Mouse (Mus musculus) neural tube, postnatal 0 days (tissue): Measurements from ENCODE around the gene Zdhhc24. TPM values are rescaled to one million over a fixed set of nuclear protein-coding genes. Genes with fewer than 3 reads are reported as not detected.

Source experiments
- polyA plus RNA-seq: library from polyadenylated mRNA; unstranded; fragments of >200 nt; fragmentation: Nextera tagmentation; extraction: Ambion mirVana; gene quantifications from 2 replicates; pipeline ENCODE4 v1.2.1, GENCODE M21; 2015

Gene Zdhhc24
- 18.3 and 20.1 TPM in 2 replicates for polyA plus RNA-seq

GRCm38 (mm10) chr19:4878405-4879323 lies at the start of gene Zdhhc24:
Gene Zdhhc24 (plus strand): TSS chr19:4878668.

GRCm38 (mm10) chr19:4839149-4839548 lies 39.3 kb upstream of the Zdhhc24 start, which contains the start of the genes Ccs and Ccdc87:
Gene Ccs (minus strand): TSS chr19:4839332.
Gene Ccdc87 (plus strand): TSS chr19:4839366.

GRCm38 (mm10) chr19:4854552-4855469 lies 23.7 kb upstream of the Zdhhc24 start, which contains the start of gene Ctsf:
Gene Ctsf (plus strand): TSS chr19:4855130.

GRCm38 (mm10) chr19:4877785-4878184 lies 683 bp upstream of the Zdhhc24 start, which contains the start of gene Actn3:
Gene Actn3 (minus strand): TSS chr19:4877909.

GRCm38 (mm10) chr19:4905979-4906794 lies 27.7 kb downstream of the Zdhhc24 start, which contains the start of gene Bbs1:
Gene Bbs1 (minus strand): TSS chr19:4906628.

GRCm38 (mm10) chr19:4927904-4928531 lies 49.5 kb downstream of the Zdhhc24 start, which contains the start of gene Dpp3:
Gene Dpp3 (minus strand): TSS chr19:4928287.

Other genes starting within 250 kb of the Zdhhc24 start
- 5.4 and 5.9 TPM in 2 replicates for gene Gm960, start 180.0 kb upstream of the Zdhhc24 start, polyA plus RNA-seq
- 11.6 and 16.4 TPM in 2 replicates for gene Sptbn2, start 167.5 kb upstream of the Zdhhc24 start, polyA plus RNA-seq
- 68.3 and 75.8 TPM in 2 replicates for gene Rbm4b, start 122.2 kb upstream of the Zdhhc24 start, polyA plus RNA-seq
- gene Rbm4, start 84.8 kb upstream of the Zdhhc24 start, polyA plus RNA-seq: 36.2 and 38.3 TPM in 2 replicates
- gene Gm21992, start 67.1 kb upstream of the Zdhhc24 start, polyA plus RNA-seq: 14.4 and 24.3 TPM in 2 replicates
- gene Rbm14, start 67.0 kb upstream of the Zdhhc24 start, polyA plus RNA-seq: 32.0 and 33.3 TPM in 2 replicates
- gene Ccs, start 39.3 kb upstream of the Zdhhc24 start, polyA plus RNA-seq: 48.0 and 51.2 TPM in 2 replicates
- gene Ccdc87, start 39.3 kb upstream of the Zdhhc24 start, polyA plus RNA-seq: 0.63 and 0.85 TPM in 2 replicates
- 92.7 and 98.1 TPM in 2 replicates for gene Ctsf, start 23.5 kb upstream of the Zdhhc24 start, polyA plus RNA-seq
- 3.9 and 5.1 TPM in 2 replicates for gene Actn3, start 759 bp upstream of the Zdhhc24 start, polyA plus RNA-seq
- 8.7 and 8.8 TPM in 2 replicates for gene Bbs1, start 28.0 kb downstream of the Zdhhc24 start, polyA plus RNA-seq
- gene Dpp3, start 49.6 kb downstream of the Zdhhc24 start, polyA plus RNA-seq: 66.6 and 67.5 TPM in 2 replicates
- 10.4 and 12.1 TPM in 2 replicates for gene Peli3, start 64.5 kb downstream of the Zdhhc24 start, polyA plus RNA-seq
- gene Mrpl11, start 83.5 kb downstream of the Zdhhc24 start, polyA plus RNA-seq: 116 and 126 TPM in 2 replicates
- gene Npas4, start 111.6 kb downstream of the Zdhhc24 start, polyA plus RNA-seq: 0.28 and 0.39 TPM in 2 replicates
- gene Slc29a2, start 145.2 kb downstream of the Zdhhc24 start, polyA plus RNA-seq: 17.8 and 18.5 TPM in 2 replicates
- 166 and 173 TPM in 2 replicates for gene B4gat1, start 160.2 kb downstream of the Zdhhc24 start, polyA plus RNA-seq
- 1.7 and 2.2 TPM in 2 replicates for gene AC124502.3, start 160.2 kb downstream of the Zdhhc24 start, polyA plus RNA-seq
- 14.2 and 14.9 TPM in 2 replicates for gene Brms1, start 162.7 kb downstream of the Zdhhc24 start, polyA plus RNA-seq
- gene Rin1, start 171.8 kb downstream of the Zdhhc24 start, polyA plus RNA-seq: 0.55 and 0.71 TPM in 2 replicates
- gene Cd248, start 189.4 kb downstream of the Zdhhc24 start, polyA plus RNA-seq: 17.4 and 19.4 TPM in 2 replicates
- gene Tmem151a, start 206.9 kb downstream of the Zdhhc24 start, polyA plus RNA-seq: 63.2 and 66.9 TPM in 2 replicates
- 72.6 and 73.4 TPM in 2 replicates for gene Yif1a, start 209.9 kb downstream of the Zdhhc24 start, polyA plus RNA-seq
- gene Cnih2, start 219.9 kb downstream of the Zdhhc24 start, polyA plus RNA-seq: 448 and 454 TPM in 2 replicates
- 203 and 219 TPM in 2 replicates for gene Rab1b, start 228.4 kb downstream of the Zdhhc24 start, polyA plus RNA-seq
- gene Klc2, start 239.9 kb downstream of the Zdhhc24 start, polyA plus RNA-seq: 72.6 and 86.2 TPM in 2 replicates